Comparison of ENCODE assay signal across 8 mouse cellular contexts in the genomic region with DNA sequence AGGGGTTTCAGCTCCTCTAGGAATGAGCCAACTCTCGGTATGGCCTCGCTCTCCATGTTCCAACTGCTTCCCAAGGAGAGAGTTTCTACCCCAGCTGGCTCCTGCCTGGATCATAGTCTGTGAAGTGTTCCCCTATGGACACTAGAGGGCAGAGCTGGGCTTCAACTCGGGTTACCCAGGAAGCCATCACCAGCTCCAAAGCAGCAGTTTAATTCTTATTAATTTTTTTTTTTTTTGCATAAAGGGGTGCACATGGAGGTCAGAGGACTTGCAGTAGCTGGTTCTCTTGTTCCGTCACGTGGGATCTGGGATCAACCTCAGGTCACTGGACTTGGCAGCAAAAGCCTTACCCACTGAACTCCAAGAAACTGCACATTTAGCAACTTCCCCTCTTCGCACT. TPM values are rescaled to one million over a fixed set of nuclear protein-coding genes. Genes with fewer than 3 reads are reported as not detected.
A peak's percentile ranks its signal among the peaks of the same experiment; 100 is the strongest.
DNase-seq lines count a peak whose midpoint lies in the region; ATAC-seq lines count a peak whose summit lies in the region.

No protein-coding gene starts in this region.

- peak; percentile 56 for ATAC-seq in intestine, embryonic 14.5 days (replicated peaks; ENCODE audit: low FRiP score, low TSS enrichment, low read depth)
- peak; percentile 59 for ATAC-seq in megakaryocyte-erythroid progenitor cell, adult 5-6 weeks (replicated peaks; ENCODE audit: low FRiP score, low TSS enrichment, poor library complexity, severe bottlenecking)

- H3K9me3 ChIP-seq in intestine, embryonic 14.5 days (ENCODE audit: control insufficient read depth, low read length) = no peaks in the 10 kb centered on the region

- no peak overlapping the region for H3K27ac ChIP-seq in intestine, embryonic 14.5 days (ENCODE audit: low read depth)

- H3K36me3 ChIP-seq in intestine, embryonic 14.5 days (ENCODE audit: control insufficient read depth, insufficient read depth, low read length) = peaks cover 51% of the 10 kb centered on the region

- intact Hi-C loops in left cerebral cortex, postnatal 25 days (cut with DNase I) = loop anchor here (1.0 to 2.0 kb wide), 2 partner anchors 28 to 100 kb away; a partner anchor contains a TSS

- WGBS in intestine, embryonic 14.5 days = 28% methylated on average over 6 of the region's 6 CpGs

- no peak overlapping the region for H3K4me2 ChIP-seq in intestine, embryonic 14.5 days (ENCODE audit: low read length)

- H3K27me3 ChIP-seq in intestine, embryonic 14.5 days (replicated peaks; ENCODE audit: control insufficient read depth, insufficient read depth, low read length) = no peaks in the 10 kb centered on the region

- no peak overlapping the region for H3K4me3 ChIP-seq in intestine, embryonic 14.5 days (ENCODE audit: low read depth, low read length)

- H3K4me1 ChIP-seq in intestine, embryonic 14.5 days (replicated peaks; ENCODE audit: control insufficient read depth, insufficient read depth, low read length) = no peaks in the 10 kb centered on the region

- peak; percentile 64 for DNase-seq in ovary, adult 18-20 months (ENCODE audit: low spot score)
- DNase-seq in ovary, postnatal 10 days (ENCODE audit: low spot score) = no peak
- DNase-seq in cerebellum, postnatal 10 days = peak; percentile 87 to 89
- DNase-seq in frontal cortex, postnatal 25 days (ENCODE audit: low spot score in 2 of 2) = peak; percentile 50 to 64
- DNase-seq in intestine, embryonic 14.5 days (ENCODE audit: low spot score) = peak; percentile 77
- DNase-seq in left cerebral cortex, postnatal 25 days (ENCODE audit: low spot score in 2 of 2) = peak; percentile 77 to 85
- peak; percentile 65 for DNase-seq in skeletal muscle tissue, adult 2 months (ENCODE audit: low read depth, low spot score)

- no peak overlapping the region for H3K9ac ChIP-seq in intestine, embryonic 14.5 days (ENCODE audit: low read length)

RNA-seq across cellular contexts. Expression of a gene that starts 11.5 kb away (rescaled TPM):
- polyA plus RNA-seq in intestine, embryonic 14.5 days (2014; fragmentation: Nextera tagmentation; extraction: Ambion mirVana) = 0.08 TPM in 1 of 2 replicates, not detected in the other
- total RNA-seq in left cerebral cortex, postnatal 25 days (2021) = under 1 TPM in 1 of 2 experiments, not detected in 1; 0.32 TPM
- total RNA-seq in megakaryocyte-erythroid progenitor cell, adult 5-6 weeks (2014; fragmentation: Nextera tagmentation) = not detected in 2 replicates
- total RNA-seq in megakaryocyte-erythroid progenitor cell, adult 5-6 weeks (2017) = 0.80 TPM in 1 of 2 replicates, not detected in the other

RNA-seq across cellular contexts. Expression of a gene that starts 15.8 kb away (rescaled TPM):
- polyA plus RNA-seq in intestine, embryonic 14.5 days (2014; fragmentation: Nextera tagmentation; extraction: Ambion mirVana) = 6.9 and 10.2 TPM in 2 replicates
- total RNA-seq in left cerebral cortex, postnatal 25 days (2021) = 1 to 10 TPM; 2.3 to 4.7 TPM
- total RNA-seq in megakaryocyte-erythroid progenitor cell, adult 5-6 weeks (2014; fragmentation: Nextera tagmentation) = 45.8 and 69.9 TPM in 2 replicates
- total RNA-seq in megakaryocyte-erythroid progenitor cell, adult 5-6 weeks (2017) = 10.0 and 12.9 TPM in 2 replicates

RNA-seq across cellular contexts. Expression of a gene that starts 27.5 kb away (rescaled TPM):
- 16.0 and 16.4 TPM in 2 replicates for polyA plus RNA-seq in intestine, embryonic 14.5 days (2014; fragmentation: Nextera tagmentation; extraction: Ambion mirVana)
- 10 to 100 TPM; 40.0 to 43.9 TPM for total RNA-seq in left cerebral cortex, postnatal 25 days (2021)
- total RNA-seq in megakaryocyte-erythroid progenitor cell, adult 5-6 weeks (2014; fragmentation: Nextera tagmentation) = 22.7 and 37.5 TPM in 2 replicates
- 17.0 TPM in 2 replicates for total RNA-seq in megakaryocyte-erythroid progenitor cell, adult 5-6 weeks (2017)

RNA-seq across cellular contexts. Expression of a gene that starts 28.0 kb away (rescaled TPM):
- polyA plus RNA-seq in intestine, embryonic 14.5 days (2014; fragmentation: Nextera tagmentation; extraction: Ambion mirVana) = 9.2 and 10.1 TPM in 2 replicates
- total RNA-seq in left cerebral cortex, postnatal 25 days (2021) = 10 to 100 TPM in 1 of 2 experiments, 1 to 10 TPM in 1; 9.2 to 11.8 TPM
- total RNA-seq in megakaryocyte-erythroid progenitor cell, adult 5-6 weeks (2014; fragmentation: Nextera tagmentation) = 19.5 and 22.4 TPM in 2 replicates
- 2.8 and 3.1 TPM in 2 replicates for total RNA-seq in megakaryocyte-erythroid progenitor cell, adult 5-6 weeks (2017)

RNA-seq across cellular contexts. Expression of a gene that starts 28.1 kb away (rescaled TPM):
- polyA plus RNA-seq in intestine, embryonic 14.5 days (2014; fragmentation: Nextera tagmentation; extraction: Ambion mirVana) = 31.2 and 35.3 TPM in 2 replicates
- 10 to 100 TPM; 12.2 to 13.5 TPM for total RNA-seq in left cerebral cortex, postnatal 25 days (2021)
- total RNA-seq in megakaryocyte-erythroid progenitor cell, adult 5-6 weeks (2014; fragmentation: Nextera tagmentation) = 56.4 and 79.5 TPM in 2 replicates
- 13.9 and 14.7 TPM in 2 replicates for total RNA-seq in megakaryocyte-erythroid progenitor cell, adult 5-6 weeks (2017)
